Mouse (Mus musculus) liver, adult 2 months (tissue): ENCODE measurements at regions not wholly inside any gene's neighbourhood (a gene's known extent, or its start where the extent isn't known, plus 50 kb on each side); places are given as distances from the start of the nearest gene placed in this dataset.
A peak's percentile ranks its signal among the peaks of the same experiment; 100 is the strongest.

Experiments
- DNase-seq: peaks from one replicate; pipeline ENCODE4 v3.0.0-alpha.2; 2011; ENCODE audit warnings: low read depth, low spot score; ENCODE audit errors: extremely low read depth
- H3K27ac ChIP-seq: fragments of 200-500 bp; replicated peaks from 2 replicates; pipeline ENCODE4 v1.5.1; 2012; ENCODE audit warnings: low read depth, mild to moderate bottlenecking, control low read depth, inconsistent platforms, low read length; ENCODE audit not compliant: insufficient read depth
- H3K27me3 ChIP-seq: fragments of 200-500 bp; 2 replicates; pipeline ENCODE4 v1.6.1; 2012; ENCODE audit warnings: mild to moderate bottlenecking, moderate library complexity, low read length, inconsistent platforms; ENCODE audit not compliant: control insufficient read depth, insufficient read depth
- H3K36me3 ChIP-seq: fragments of 200-500 bp; 2 replicates; pipeline ENCODE4 v1.6.1; 2012; ENCODE audit warnings: low read length, inconsistent platforms; ENCODE audit not compliant: control insufficient read depth, insufficient read depth
- H3K4me1 ChIP-seq: fragments of 200-500 bp; 2 replicates; pipeline ENCODE4 v1.6.1; 2011; ENCODE audit warnings: low read length; ENCODE audit not compliant: control insufficient read depth, insufficient read depth
- H3K4me3 ChIP-seq: fragments of 200-500 bp; 2 replicates; pipeline ENCODE4 v1.5.1; 2011; ENCODE audit warnings: low read depth, mild to moderate bottlenecking, control low read depth, low read length, moderate library complexity; ENCODE audit not compliant: insufficient read depth
- H3K79me2 ChIP-seq: fragments of 200-500 bp; 2 replicates; pipeline ENCODE4 v1.6.1; 2012; ENCODE audit warnings: inconsistent platforms, mild to moderate bottlenecking, low read length, moderate library complexity; ENCODE audit not compliant: control insufficient read depth, insufficient read depth
- H3K9ac ChIP-seq: fragments of 200-500 bp; 2 replicates; pipeline ENCODE4 v1.6.1; 2012; ENCODE audit warnings: low read depth, mild to moderate bottlenecking, control low read depth, inconsistent platforms, low read length
- CTCF ChIP-seq: fragments of 200-500 bp; IDR thresholded peaks from 2 replicates; pipeline ENCODE4 v1.5.1; 2011; ENCODE audit warnings: low read depth, low read length, control low read depth
- POLR2A ChIP-seq: fragments of 200-500 bp; IDR thresholded peaks from 2 replicates; pipeline ENCODE4 v1.6.1; 2011; ENCODE audit warnings: low read length, control low read depth; ENCODE audit not compliant: insufficient read depth; ENCODE audit errors: extremely low read depth
- WGBS: fragments of 180-500 bp; shearing (Covaris S2); methylation state at CpG from one replicate; pipeline ENCODE4 v1.1.7; 2018; 5-methylcytosine and 5-hydroxymethylcytosine counted together

DNA sequence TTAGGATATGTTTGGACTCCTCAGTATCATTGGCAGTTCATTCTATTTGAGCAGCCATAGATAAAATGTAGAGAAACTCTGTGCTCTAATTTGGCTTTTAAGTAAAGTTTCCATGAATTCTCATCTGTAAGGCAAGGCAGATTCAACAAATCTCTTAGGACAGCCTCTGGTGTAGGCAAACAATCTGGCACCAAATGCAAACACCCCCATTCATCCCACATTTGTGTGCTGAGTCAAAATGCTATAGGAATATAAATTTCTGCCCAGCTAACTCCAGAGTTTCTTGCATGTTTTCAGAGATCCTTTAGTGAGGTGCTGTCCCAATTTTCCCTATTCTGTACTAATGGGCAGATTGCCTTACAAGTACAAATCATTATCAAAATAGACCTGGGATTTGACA is 695.7 kb upstream of the Kif18a start:
- Histone ChIP-seq H3K4me3 (no peak overlapping the region), H3K79me2 (no peaks in the 10 kb centered on the region), H3K36me3 (no peaks in the 10 kb centered on the region), H3K9ac (no peak overlapping the region), H3K27me3 (no peaks in the 10 kb centered on the region), H3K4me1 (no peaks in the 10 kb centered on the region), H3K27ac (no peak overlapping the region)
- DNase-seq, result no peak
- TF ChIP-seq CTCF, result no peak
- no peak for TF ChIP-seq POLR2A

- no peaks in the 10 kb centered on the region for H3K27me3 ChIP-seq
- TF ChIP-seq POLR2A (no peak), CTCF (no peak)
- H3K79me2 ChIP-seq, result no peaks in the 10 kb centered on the region
- no peaks in the 10 kb centered on the region for H3K4me1 ChIP-seq
- H3K9ac ChIP-seq, result no peak overlapping the region
- no peak overlapping the region for H3K27ac ChIP-seq
- DNase-seq, result no peak
- 68% methylated on average over 3 of the region's 3 CpGs for WGBS
- H3K4me3 ChIP-seq, result no peak overlapping the region
- H3K36me3 ChIP-seq, result no peaks in the 10 kb centered on the region
Observed at GRCm38 (mm10) chr2:108593555-108593954, 687.0 kb upstream of the Kif18a start.

- H3K27me3 ChIP-seq, result no peaks in the 10 kb centered on the region
- no peaks in the 10 kb centered on the region for H3K36me3 ChIP-seq
- no peak overlapping the region for H3K4me3 ChIP-seq
- WGBS, result 30% methylated on average over 1 of the region's 1 CpGs
- no peak overlapping the region for H3K27ac ChIP-seq
- H3K79me2 ChIP-seq, result no peaks in the 10 kb centered on the region
- DNase-seq, result peak; percentile 1
- no peak for TF ChIP-seq POLR2A
- TF ChIP-seq CTCF, result no peak
- H3K4me1 ChIP-seq, result no peaks in the 10 kb centered on the region
- H3K9ac ChIP-seq, result no peak overlapping the region
Observed at GRCm38 (mm10) chr2:108600346-108600745, 680.2 kb upstream of the Kif18a start.

DNA sequence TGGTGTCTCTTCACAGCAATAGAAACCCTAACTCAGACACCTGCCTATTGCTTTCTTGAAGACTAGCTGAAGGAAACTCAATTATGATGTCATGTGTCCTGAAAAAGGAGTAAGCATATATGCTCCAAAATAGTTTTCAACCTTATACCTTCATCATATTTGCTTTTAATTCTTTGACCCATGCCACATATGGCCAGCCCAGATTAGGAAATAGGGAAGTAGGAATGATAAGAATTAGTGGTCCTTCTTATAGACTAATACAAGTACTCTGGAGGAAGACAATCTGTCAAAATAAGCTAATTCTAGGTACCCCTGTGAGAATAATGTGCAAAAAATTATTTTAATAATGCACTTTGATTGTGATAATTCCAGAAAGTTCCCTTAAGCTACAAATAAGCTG is 661.0 kb upstream of the Kif18a start:
- H3K27ac ChIP-seq, result no peak overlapping the region
- H3K36me3 ChIP-seq, result no peaks in the 10 kb centered on the region
- H3K27me3 ChIP-seq, result no peaks in the 10 kb centered on the region
- no peaks in the 10 kb centered on the region for H3K4me1 ChIP-seq
- H3K9ac ChIP-seq, result no peak overlapping the region
- DNase-seq, result no peak
- no peak overlapping the region for H3K4me3 ChIP-seq
- H3K79me2 ChIP-seq, result no peaks in the 10 kb centered on the region
- no peak for TF ChIP-seq CTCF

DNA sequence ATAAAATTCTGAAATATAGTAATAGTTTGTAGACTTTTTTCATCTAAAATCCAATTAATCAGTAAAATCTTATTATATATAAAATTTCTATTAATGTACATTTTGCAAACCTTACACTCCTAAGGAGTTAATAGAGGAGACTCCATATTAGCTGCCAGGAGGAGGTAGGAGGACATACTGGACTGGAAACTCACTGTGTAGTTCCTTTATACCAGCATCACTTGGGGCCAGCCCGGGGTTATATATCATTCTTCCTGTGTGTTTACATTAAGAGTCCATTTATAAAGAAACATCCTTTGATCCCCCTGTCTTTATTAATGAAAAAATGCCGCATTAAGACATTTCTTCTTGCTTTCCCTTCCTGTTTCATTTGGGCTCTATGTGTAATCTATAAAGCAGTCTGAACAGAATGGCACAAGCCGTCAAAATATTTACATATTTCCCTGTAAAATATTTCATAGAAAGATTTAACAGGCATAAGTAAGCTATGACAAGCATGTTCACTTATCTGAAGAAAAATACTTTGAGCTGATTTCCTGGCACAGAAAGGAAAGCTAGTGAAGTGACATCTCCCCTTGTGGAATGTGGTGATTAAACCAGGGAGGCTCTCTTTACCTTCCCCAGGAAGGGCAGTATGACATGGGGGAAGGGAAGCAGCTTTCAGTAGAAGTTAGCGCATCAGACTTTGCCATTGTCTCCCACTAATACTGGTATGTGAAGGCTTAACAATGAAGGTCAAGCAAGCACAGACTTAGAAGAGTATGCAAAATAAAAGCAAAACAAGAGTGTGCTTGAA is 658.0 kb upstream of the Kif18a start:
- Histone ChIP-seq H3K36me3 (no peaks in the 10 kb centered on the region), H3K9ac (no peak overlapping the region), H3K27ac (no peak overlapping the region), H3K4me3 (no peak overlapping the region), H3K79me2 (no peaks in the 10 kb centered on the region), H3K27me3 (no peaks in the 10 kb centered on the region), H3K4me1 (no peaks in the 10 kb centered on the region)
- DNase-seq, result no peak
- 61% methylated on average over 4 of the region's 4 CpGs for WGBS
- no peak for TF ChIP-seq POLR2A
- no peak for TF ChIP-seq CTCF

DNA sequence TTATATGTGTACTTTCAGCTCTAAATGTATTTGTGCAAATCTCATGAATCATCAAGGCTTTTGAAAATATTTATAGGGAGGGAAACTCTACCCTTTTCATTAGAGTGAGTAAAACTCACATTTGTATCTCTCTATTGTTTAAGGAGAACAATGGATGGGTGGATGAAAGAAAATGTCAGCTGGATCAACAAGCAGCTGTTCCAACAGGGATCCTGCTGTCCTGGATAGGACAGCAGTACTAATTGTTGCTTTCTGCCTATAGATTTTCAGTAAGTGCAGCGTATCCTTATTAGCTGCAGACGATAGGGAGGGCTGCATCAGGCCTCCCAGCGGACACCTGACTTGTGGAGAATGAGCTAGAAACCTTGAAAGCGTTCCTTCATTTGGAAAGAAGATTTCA is 644.9 kb upstream of the Kif18a start:
- H3K36me3 ChIP-seq, result no peaks in the 10 kb centered on the region
- no peak overlapping the region for H3K27ac ChIP-seq
- DNase-seq, result no peak
- no peaks in the 10 kb centered on the region for H3K79me2 ChIP-seq
- H3K27me3 ChIP-seq, result no peaks in the 10 kb centered on the region
- TF ChIP-seq CTCF (no peak), POLR2A (no peak)
- no peaks in the 10 kb centered on the region for H3K4me1 ChIP-seq
- 85% methylated on average over 4 of the region's 4 CpGs for WGBS
- H3K9ac ChIP-seq, result no peak overlapping the region
- no peak overlapping the region for H3K4me3 ChIP-seq
